Mouse (Mus musculus): ENCODE data around the gene Rflnb. TPM values are rescaled to one million over a fixed set of nuclear protein-coding genes. Genes with fewer than 3 reads are reported as not detected.

Gene Rflnb
- polyA plus RNA-seq, 1 experiment = 44.8 TPM

GRCm38 (mm10) chr11:75990965-75991835 lies 36.4 kb downstream of the Rflnb start:
- no peak for DNase-seq (ENCODE audit: low read depth)

GRCm38 (mm10) chr11:75985948-75986347 lies 41.6 kb downstream of the Rflnb start:
- DNase-seq (ENCODE audit: low read depth) = no peak

- no peak for DNase-seq (ENCODE audit: low read depth)
Observed at GRCm38 (mm10) chr11:75984581-75984980, 43.0 kb downstream of the Rflnb start.

- DNase-seq (ENCODE audit: low read depth) = no peak
Observed at GRCm38 (mm10) chr11:75983194-75983593, 44.4 kb downstream of the Rflnb start.

GRCm38 (mm10) chr11:75980413-75980812 lies 47.2 kb downstream of the Rflnb start:
- DNase-seq (ENCODE audit: low read depth) = no peak

GRCm38 (mm10) chr11:75978051-75978450 lies 49.5 kb downstream of the Rflnb start:
- DNase-seq (ENCODE audit: low read depth) = no peak

GRCm38 (mm10) chr11:75976748-75977147 lies 50.8 kb downstream of the Rflnb start:
- DNase-seq (ENCODE audit: low read depth) = no peak

- no peak for DNase-seq (ENCODE audit: low read depth)
Observed at GRCm38 (mm10) chr11:75973988-75974387, 53.6 kb downstream of the Rflnb start.

- peak; percentile 10 for DNase-seq (ENCODE audit: low read depth)
Observed at GRCm38 (mm10) chr11:75972916-75973567, 54.5 kb downstream of the Rflnb start.

GRCm38 (mm10) chr11:75972188-75972587 lies 55.4 kb downstream of the Rflnb start:
- DNase-seq (ENCODE audit: low read depth) = no peak

GRCm38 (mm10) chr11:75970629-75971028 lies 57.0 kb downstream of the Rflnb start:
- no peak for DNase-seq (ENCODE audit: low read depth)

Other genes starting within 250 kb of the Rflnb start
- 1.4 and 1.6 TPM in 2 replicates for gene Doc2b, start 231.7 kb downstream of the Rflnb start, polyA plus RNA-seq (2012; rRNA removed)
- gene Rph3al, start 89.4 kb downstream of the Rflnb start, polyA plus RNA-seq (2012; rRNA removed) = 5.7 and 6.5 TPM in 2 replicates
- gene 1700016K19Rik, start 27.9 kb downstream of the Rflnb start, polyA plus RNA-seq (2012; rRNA removed) = 2.0 and 5.4 TPM in 2 replicates
- gene Vps53, start 151.9 kb upstream of the Rflnb start, polyA plus RNA-seq (2012; rRNA removed) = 30.1 and 35.1 TPM in 2 replicates
- gene Fam57a, start 151.9 kb upstream of the Rflnb start, polyA plus RNA-seq (2012; rRNA removed) = 5.8 and 9.2 TPM in 2 replicates
- 23.3 and 26.9 TPM in 2 replicates for gene Dbil5, start 189.8 kb upstream of the Rflnb start, polyA plus RNA-seq (2012; rRNA removed)
- 7.5 and 10.6 TPM in 2 replicates for gene Gemin4, start 189.9 kb upstream of the Rflnb start, polyA plus RNA-seq (2012; rRNA removed)
- gene Mrm3, start 215.9 kb upstream of the Rflnb start, polyA plus RNA-seq (2012; rRNA removed) = 3.9 and 6.4 TPM in 2 replicates
- gene Glod4, start 215.9 kb upstream of the Rflnb start, polyA plus RNA-seq (2012; rRNA removed) = 17.5 and 24.6 TPM in 2 replicates